ENCODE assay signal across 18 mouse cellular contexts in genomic region chr10:79089000-79089399, GRCm38 (mm10). TPM values are rescaled to one million over a fixed set of nuclear protein-coding genes. Genes with fewer than 3 reads are reported as not detected.
"Had no signal": no experiment of that assay in that cellular context is flagged by ENCODE, and none has a peak within 500 bp of the region (broad histone marks: within the 10 kb centered on the region; RNA-seq: fewer than 3 reads in every experiment).

No protein-coding gene starts in this region.

- H3K27me3 ChIP-seq: kidney, embryonic 15.5 days; limb, embryonic 12.5 days; liver, embryonic 15.5 days; lung, embryonic 15.5 days; midbrain, embryonic 13.5 days had no signal

- H3K4me1 ChIP-seq: kidney, embryonic 15.5 days; limb, embryonic 12.5 days; liver, embryonic 15.5 days had no signal

- H3K9me3 ChIP-seq: liver, embryonic 15.5 days; lung, embryonic 15.5 days had no signal

- H3K4me3 ChIP-seq: kidney, embryonic 15.5 days; limb, embryonic 12.5 days; liver, embryonic 15.5 days; lung, embryonic 15.5 days; midbrain, embryonic 13.5 days had no signal

- H3K4me2 ChIP-seq: kidney, embryonic 15.5 days; limb, embryonic 12.5 days; liver, embryonic 11.5 days; liver, embryonic 15.5 days; lung, embryonic 15.5 days; midbrain, embryonic 13.5 days had no signal

- ATAC-seq: intestine, embryonic 16.5 days; midbrain, embryonic 13.5 days had no signal

- H3K9ac ChIP-seq: kidney, embryonic 15.5 days; limb, embryonic 12.5 days; liver, embryonic 15.5 days; lung, embryonic 15.5 days; midbrain, embryonic 13.5 days had no signal

- H3K27ac ChIP-seq: kidney, embryonic 15.5 days; limb, embryonic 12.5 days; liver, embryonic 15.5 days; lung, embryonic 15.5 days; midbrain, embryonic 13.5 days; stomach, postnatal 0 days had no signal

- DNase-seq: kidney, adult 2 months; kidney, postnatal 14 days; right cerebral cortex, postnatal 14 days; thymus, postnatal 4 days had no signal

RNA-seq across cellular contexts. Expression of gene Vmn2r80, which starts 59.6 kb away (rescaled TPM):
- total RNA-seq: left cerebral cortex, postnatal 36 days; megakaryocyte progenitor cell, adult 5-6 weeks; midbrain, postnatal 0 days had no signal
- polyA plus RNA-seq: intestine, embryonic 16.5 days; kidney, adult 2 months; kidney, embryonic 15.5 days; limb, embryonic 12.5 days; liver, embryonic 11.5 days; liver, embryonic 15.5 days; lung, embryonic 15.5 days; midbrain, embryonic 13.5 days; midbrain, postnatal 0 days; neural tube, embryonic 14.5 days; spleen, adult 2 months; stomach, postnatal 0 days; thymus, postnatal 0 days had no signal
